Mouse (Mus musculus) spleen, adult 2 months (tissue): ENCODE results near the gene Qrich2.

Experiments
- CTCF ChIP-seq: fragments of 200-500 bp; IDR thresholded peaks from 2 replicates; pipeline ENCODE4 v1.5.1; 2011; ENCODE audit warnings: mild to moderate bottlenecking, inconsistent platforms; ENCODE audit not compliant: insufficient read depth, insufficient read length, insufficient replicate concordance; ENCODE audit errors: extremely low read depth
- POLR2A ChIP-seq: fragments of 200-500 bp; IDR thresholded peaks from 2 replicates; pipeline ENCODE4 v1.6.1; 2011; ENCODE audit warnings: low read depth, low read length, inconsistent platforms

DNA sequence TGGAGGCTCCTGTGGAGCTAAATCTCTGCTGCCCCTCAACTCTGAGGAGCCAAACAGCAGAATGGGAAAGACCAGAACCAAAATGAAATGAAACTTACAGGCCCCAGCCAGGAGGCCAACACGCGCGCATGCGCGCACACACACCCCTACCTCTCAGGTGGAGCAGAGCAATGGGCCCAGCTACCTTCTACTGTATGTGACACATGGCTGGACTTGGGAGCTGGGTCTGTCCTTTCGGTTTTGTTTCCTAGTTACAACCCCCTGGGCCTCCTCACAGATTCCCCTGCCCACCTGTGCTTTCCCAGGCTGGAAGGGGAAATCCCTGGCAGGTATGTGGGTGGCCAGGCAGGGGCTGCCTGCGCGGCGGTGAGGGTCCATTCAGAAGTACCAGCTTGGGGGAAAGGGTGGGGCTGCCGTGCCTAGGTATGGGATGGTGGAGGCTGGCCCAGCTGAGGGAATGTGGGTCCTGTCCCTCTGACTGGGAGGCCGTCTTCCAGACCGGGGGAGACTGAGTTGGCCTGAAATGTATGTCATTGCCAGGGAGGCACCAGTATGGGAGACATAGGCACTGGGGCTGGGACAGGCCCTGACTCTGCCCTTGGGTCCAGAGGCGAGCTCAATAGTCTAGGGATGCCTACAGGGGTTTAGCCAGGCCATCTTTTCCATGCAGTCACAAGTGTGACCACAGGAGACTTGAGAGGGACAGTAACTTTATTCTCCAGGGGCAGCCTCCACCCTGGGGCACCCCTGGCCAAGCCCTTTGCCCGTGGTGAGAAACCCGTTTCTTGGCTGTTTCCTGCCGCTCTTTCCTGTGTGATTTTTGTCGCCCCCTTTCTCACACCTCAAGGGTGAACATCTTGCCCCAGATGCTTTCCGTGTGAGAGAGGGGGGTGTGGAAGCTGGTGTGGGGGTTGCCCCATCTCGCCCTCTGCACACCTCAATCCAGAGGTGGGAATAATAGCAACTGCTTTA, 26.5 kb downstream of the Qrich2 start:
- TF ChIP-seq CTCF (no peak), POLR2A (no peak)
